Mouse (Mus musculus) neural tube, embryonic 14.5 days (tissue): Measurements from ENCODE around the gene Cd69. TPM values are rescaled to one million over a fixed set of nuclear protein-coding genes. Genes with fewer than 3 reads are reported as not detected.

Source experiments
- ATAC-seq: fragments of 200-750 bp; cut with Nextera tagmentation; 2 replicates; pipeline ENCODE4 v1.8.0; 2017; ENCODE audit warnings: low read depth, mild to moderate bottlenecking, moderate TSS enrichment, moderate library complexity
- H3K27ac ChIP-seq: fragments of 300-500 bp; sonication (generic); 2 replicates; pipeline ENCODE4 v1.5.1; 2014; ENCODE audit warnings: low read depth, mild to moderate bottlenecking, control low read depth, low read length, moderate library complexity, mixed read lengths
- H3K27me3 ChIP-seq: fragments of 300-500 bp; sonication (generic); 2 replicates; pipeline ENCODE4 v1.6.1; 2014; ENCODE audit warnings: low read length; ENCODE audit not compliant: control insufficient read depth, insufficient read depth
- H3K36me3 ChIP-seq: fragments of 300-500 bp; sonication (generic); 2 replicates; pipeline ENCODE4 v1.6.1; 2014; ENCODE audit warnings: low read length, mixed read lengths; ENCODE audit not compliant: control insufficient read depth, insufficient read depth
- H3K4me1 ChIP-seq: fragments of 300-500 bp; sonication (generic); 2 replicates; pipeline ENCODE4 v1.6.1; 2014; ENCODE audit warnings: low read length; ENCODE audit not compliant: control insufficient read depth, insufficient read depth
- H3K4me2 ChIP-seq: fragments of 300-500 bp; sonication (generic); 2 replicates; pipeline ENCODE4 v1.6.1; 2014; ENCODE audit warnings: mild to moderate bottlenecking, low read depth, low read length, control low read depth
- H3K4me3 ChIP-seq: fragments of 300-500 bp; sonication (generic); 2 replicates; pipeline ENCODE4 v1.5.1; 2014; ENCODE audit warnings: low read depth, low read length, control low read depth, mixed read lengths
- H3K9ac ChIP-seq: fragments of 300-500 bp; sonication (generic); replicated peaks from 2 replicates; pipeline ENCODE4 v1.6.1; 2014; ENCODE audit warnings: low read depth, mild to moderate bottlenecking, control low read depth, low read length, mixed read lengths
- H3K9me3 ChIP-seq: fragments of 300-500 bp; sonication (generic); 2 replicates; pipeline ENCODE4 v1.6.1; 2016; ENCODE audit warnings: low read length; ENCODE audit not compliant: control insufficient read depth
- WGBS: fragments of 180-500 bp; shearing (Covaris S2); extraction: QIAGEN DNeasy Blood & Tissue Kit; methylation state at CpG from one replicate; pipeline ENCODE4 v1.1.7; 2014; 5-methylcytosine and 5-hydroxymethylcytosine counted together
- polyA plus RNA-seq: library from polyadenylated mRNA; unstranded; fragments of >200 nt; fragmentation: Nextera tagmentation; extraction: Ambion mirVana; gene quantifications from 2 replicates; pipeline ENCODE4 v1.2.1, GENCODE M21; 2014

Cd69 gene
- polyA plus RNA-seq, 1 experiment from 2014 or later: not detected

GRCm38 (mm10) chr6:129284384-129285104, 9.3 kb upstream of the Cd69 start:
- no peak overlapping the region for H3K4me3 ChIP-seq
- no peaks in the 10 kb centered on the region for H3K27me3 ChIP-seq
- WGBS: 84% methylated on average over 7 of the region's 7 CpGs
- no peak overlapping the region for H3K9ac ChIP-seq
- H3K4me2 ChIP-seq: no peak overlapping the region
- no peaks in the 10 kb centered on the region for H3K36me3 ChIP-seq
- H3K27ac ChIP-seq: no peak overlapping the region
- ATAC-seq: no peak
- H3K9me3 ChIP-seq: no peaks in the 10 kb centered on the region
- no peaks in the 10 kb centered on the region for H3K4me1 ChIP-seq

- no peak for ATAC-seq
- H3K27me3 ChIP-seq: no peaks in the 10 kb centered on the region
- H3K4me1 ChIP-seq: no peaks in the 10 kb centered on the region
- no peak overlapping the region for H3K4me3 ChIP-seq
- no peak overlapping the region for H3K9ac ChIP-seq
- H3K27ac ChIP-seq: no peak overlapping the region
- no peak overlapping the region for H3K4me2 ChIP-seq
- WGBS: 74% methylated on average over 3 of the region's 3 CpGs
- no peaks in the 10 kb centered on the region for H3K9me3 ChIP-seq
- no peaks in the 10 kb centered on the region for H3K36me3 ChIP-seq
Observed at GRCm38 (mm10) chr6:129283271-129283670, 8.0 kb upstream of the Cd69 start.

- Histone ChIP-seq H3K9me3 (no peaks in the 10 kb centered on the region), H3K36me3 (no peaks in the 10 kb centered on the region), H3K4me3 (no peak overlapping the region), H3K9ac (no peak overlapping the region), H3K27me3 (no peaks in the 10 kb centered on the region), H3K4me1 (no peaks in the 10 kb centered on the region), H3K27ac (no peak overlapping the region), H3K4me2 (no peak overlapping the region)
- ATAC-seq: no peak
- WGBS: 92% methylated on average over 2 of the region's 2 CpGs
Observed at GRCm38 (mm10) chr6:129276483-129276882, 1.2 kb upstream of the Cd69 start.

GRCm38 (mm10) chr6:129275624-129276203, 478 bp upstream of the Cd69 start:
- Histone ChIP-seq H3K4me2 (no peak overlapping the region), H3K27me3 (no peaks in the 10 kb centered on the region), H3K9ac (no peak overlapping the region), H3K9me3 (no peaks in the 10 kb centered on the region), H3K27ac (no peak overlapping the region), H3K4me3 (no peak overlapping the region), H3K36me3 (no peaks in the 10 kb centered on the region), H3K4me1 (no peaks in the 10 kb centered on the region)
- WGBS: 71% methylated on average over 3 of the region's 3 CpGs
- ATAC-seq: no peak

GRCm38 (mm10) chr6:129274476-129274875, 760 bp downstream of the Cd69 start:
- WGBS: 92% methylated on average over 2 of the region's 2 CpGs
- no peaks in the 10 kb centered on the region for H3K9me3 ChIP-seq
- H3K4me2 ChIP-seq: no peak overlapping the region
- H3K9ac ChIP-seq: no peak overlapping the region
- no peaks in the 10 kb centered on the region for H3K4me1 ChIP-seq
- no peaks in the 10 kb centered on the region for H3K27me3 ChIP-seq
- H3K4me3 ChIP-seq: no peak overlapping the region
- no peak for ATAC-seq
- H3K36me3 ChIP-seq: no peaks in the 10 kb centered on the region
- no peak overlapping the region for H3K27ac ChIP-seq

- H3K9ac ChIP-seq: no peak overlapping the region
- ATAC-seq: no peak
- no peaks in the 10 kb centered on the region for H3K9me3 ChIP-seq
- H3K4me3 ChIP-seq: no peak overlapping the region
- no peaks in the 10 kb centered on the region for H3K36me3 ChIP-seq
- no peaks in the 10 kb centered on the region for H3K27me3 ChIP-seq
- WGBS: 84% methylated on average over 3 of the region's 3 CpGs
- no peaks in the 10 kb centered on the region for H3K4me1 ChIP-seq
- H3K27ac ChIP-seq: no peak overlapping the region
- no peak overlapping the region for H3K4me2 ChIP-seq
Observed at GRCm38 (mm10) chr6:129273662-129274061, 1.6 kb downstream of the Cd69 start.

GRCm38 (mm10) chr6:129266438-129267022, 8.7 kb downstream of the Cd69 start:
- H3K9me3 ChIP-seq: no peaks in the 10 kb centered on the region
- 77% methylated on average over 1 of the region's 1 CpGs for WGBS
- H3K36me3 ChIP-seq: no peaks in the 10 kb centered on the region
- ATAC-seq: no peak
- no peak overlapping the region for H3K4me3 ChIP-seq
- no peak overlapping the region for H3K27ac ChIP-seq
- no peak overlapping the region for H3K4me2 ChIP-seq
- H3K4me1 ChIP-seq: no peaks in the 10 kb centered on the region
- no peak overlapping the region for H3K9ac ChIP-seq
- no peaks in the 10 kb centered on the region for H3K27me3 ChIP-seq

- Histone ChIP-seq H3K4me2 (no peak overlapping the region), H3K36me3 (no peaks in the 10 kb centered on the region), H3K9ac (no peak overlapping the region), H3K4me1 (no peaks in the 10 kb centered on the region), H3K27ac (no peak overlapping the region), H3K9me3 (no peaks in the 10 kb centered on the region), H3K27me3 (no peaks in the 10 kb centered on the region), H3K4me3 (no peak overlapping the region)
- WGBS: 80% methylated on average over 3 of the region's 3 CpGs
- no peak for ATAC-seq
Observed at GRCm38 (mm10) chr6:129265821-129266220, 9.4 kb downstream of the Cd69 start.

GRCm38 (mm10) chr6:129260940-129261339, 14.3 kb downstream of the Cd69 start:
- no peak overlapping the region for H3K4me2 ChIP-seq
- no peaks in the 10 kb centered on the region for H3K36me3 ChIP-seq
- no peaks in the 10 kb centered on the region for H3K27me3 ChIP-seq
- no peak for ATAC-seq
- no peak overlapping the region for H3K9ac ChIP-seq
- no peaks in the 10 kb centered on the region for H3K9me3 ChIP-seq
- 90% methylated on average over 4 of the region's 4 CpGs for WGBS
- H3K4me3 ChIP-seq: no peak overlapping the region
- no peak overlapping the region for H3K27ac ChIP-seq
- no peaks in the 10 kb centered on the region for H3K4me1 ChIP-seq
